Mouse (Mus musculus): ENCODE data around the gene Wnt2.

Wnt2 gene

DNA sequence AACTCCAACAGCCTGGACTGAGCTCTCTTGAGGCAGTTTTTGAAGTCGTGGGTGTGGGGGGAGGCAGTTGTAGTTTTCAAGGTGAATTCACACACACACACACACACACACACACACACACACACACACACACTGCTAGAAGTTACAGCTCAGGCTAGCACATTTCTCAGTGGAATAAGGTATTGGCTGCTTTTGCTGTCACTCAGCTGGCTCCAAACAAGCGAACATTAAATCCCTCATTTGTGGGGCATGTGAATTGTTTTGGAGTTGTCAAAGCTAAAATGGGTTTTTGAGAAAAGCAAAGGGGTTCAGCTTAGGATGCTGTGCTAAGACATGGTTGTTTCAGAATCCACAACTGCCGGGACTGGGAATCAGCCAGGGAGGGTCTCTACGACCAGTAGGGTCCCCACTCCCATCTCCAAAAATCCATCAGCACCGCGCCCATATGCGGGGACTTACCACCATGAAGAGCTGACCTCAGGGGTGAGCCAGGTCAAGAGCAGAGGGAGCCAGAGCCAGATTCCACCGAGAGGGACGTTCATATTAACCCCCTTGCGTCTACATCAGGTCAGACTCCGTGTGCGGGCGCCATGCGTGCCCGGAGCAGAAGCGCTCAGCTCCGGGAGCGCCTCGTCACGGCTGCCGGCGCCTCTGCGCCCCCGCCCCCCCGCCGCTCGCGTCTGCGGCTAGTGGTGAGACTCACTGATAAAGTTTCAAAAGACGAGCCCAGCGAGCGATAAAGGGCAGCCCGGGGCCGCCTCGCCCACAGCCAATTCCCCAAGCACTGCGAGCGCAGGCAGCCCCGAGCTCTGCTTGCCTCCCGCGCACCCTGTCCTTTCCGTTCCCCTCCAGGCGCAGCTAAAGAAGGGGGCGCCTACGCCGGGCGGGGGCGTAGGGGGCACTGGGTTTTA, at the start of gene Wnt2:
Wnt2 (minus strand) TSS at position 840 of the 911 bp plus-strand sequence.
- DNase-seq = no peak

DNA sequence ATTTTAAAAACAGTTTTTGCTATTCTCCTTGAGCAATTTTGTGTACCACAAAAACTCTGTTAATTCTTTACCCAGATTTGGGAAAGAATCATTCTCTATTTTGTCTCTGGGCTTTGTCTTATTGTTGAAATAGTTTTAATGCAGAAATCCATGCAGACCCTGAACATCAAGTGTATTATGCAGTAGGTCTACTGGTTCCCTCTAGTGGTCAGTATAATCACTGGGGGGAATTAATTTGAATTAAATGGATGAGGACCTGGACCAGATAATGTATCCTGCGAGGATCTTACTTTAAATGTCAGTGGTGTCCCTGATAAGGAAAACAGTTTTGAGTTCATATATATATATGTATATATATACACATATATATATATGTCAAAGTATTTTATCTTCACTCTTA, 48.2 kb upstream of the Wnt2 start:
- no peak for DNase-seq

DNA sequence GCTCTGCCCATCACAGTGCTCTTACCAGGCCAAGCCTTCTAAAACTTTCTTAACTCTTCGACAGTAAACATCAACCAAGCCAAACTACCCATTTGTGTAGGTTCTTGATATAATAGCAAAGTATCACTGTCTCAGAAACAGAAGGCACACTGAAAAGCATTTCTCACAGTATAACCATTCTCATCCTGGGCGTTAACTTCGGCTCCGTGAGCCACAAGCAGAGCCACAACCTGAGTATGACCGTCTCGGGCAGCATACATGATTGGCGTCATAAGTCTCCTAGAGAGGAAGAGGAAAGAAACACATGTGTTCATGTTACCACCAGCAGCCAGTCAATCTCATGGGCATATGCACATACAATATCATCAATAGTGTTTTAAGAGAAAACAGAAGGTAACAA, 46.6 kb upstream of the Wnt2 start:
- no peak for DNase-seq

DNA sequence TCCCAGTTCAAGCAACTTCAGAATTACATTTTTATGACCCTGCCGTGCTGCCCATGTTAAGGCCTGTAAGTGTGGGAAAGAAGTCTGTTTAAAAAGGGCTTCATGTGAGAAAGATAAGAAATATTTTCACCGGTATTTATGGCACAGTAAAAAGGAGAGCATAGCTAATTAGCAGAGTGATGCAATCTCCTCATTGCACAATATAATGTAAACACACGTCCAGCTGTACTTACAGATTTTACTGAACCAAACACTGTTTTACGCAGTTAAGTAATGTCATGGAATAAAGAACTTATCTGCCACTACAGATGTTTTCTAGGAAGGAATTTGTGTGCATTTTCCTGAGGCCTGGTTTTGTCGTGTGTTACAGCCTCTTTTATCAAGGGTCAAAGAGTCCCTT, 46.2 kb upstream of the Wnt2 start:
- DNase-seq = no peak

DNA sequence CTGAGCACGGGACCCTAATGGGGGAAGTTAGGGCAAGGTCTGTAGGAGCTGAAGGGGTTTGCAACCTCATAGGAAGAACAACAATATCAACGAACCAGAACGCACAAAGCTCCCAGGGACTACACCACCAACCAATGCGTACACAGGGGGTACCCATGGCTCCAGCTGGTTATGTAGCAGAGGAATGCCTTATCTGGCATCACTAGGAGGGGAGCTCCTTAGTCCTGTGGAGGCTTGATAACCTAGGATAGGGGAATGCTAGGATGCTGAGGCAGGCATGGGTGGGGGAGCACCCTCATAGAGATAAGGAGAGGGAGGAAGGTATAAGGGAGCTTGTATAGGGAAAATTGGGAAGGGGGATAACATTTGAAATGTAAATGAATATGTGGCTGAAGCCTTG, 27.5 kb upstream of the Wnt2 start:
- DNase-seq = no peak

DNA sequence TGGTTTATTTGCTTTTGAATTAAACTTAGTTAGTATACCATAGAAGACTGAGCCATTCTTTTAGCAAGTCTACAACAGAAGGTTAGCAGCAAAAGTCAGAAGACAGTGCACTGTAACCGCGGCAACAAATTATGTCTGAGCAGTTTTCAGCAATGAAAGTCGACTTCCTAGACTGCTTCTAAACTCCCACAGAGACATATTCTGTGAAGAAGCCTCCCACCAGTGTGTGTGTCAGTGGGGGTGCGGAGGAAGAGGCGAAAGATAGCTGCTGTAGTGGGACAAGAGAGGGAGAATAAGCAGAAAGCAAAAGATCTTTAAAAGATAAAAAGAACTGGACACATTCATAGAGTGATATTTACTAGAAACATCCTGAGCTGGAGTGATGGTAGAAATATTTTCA, 21.3 kb upstream of the Wnt2 start:
- no peak for DNase-seq

DNA sequence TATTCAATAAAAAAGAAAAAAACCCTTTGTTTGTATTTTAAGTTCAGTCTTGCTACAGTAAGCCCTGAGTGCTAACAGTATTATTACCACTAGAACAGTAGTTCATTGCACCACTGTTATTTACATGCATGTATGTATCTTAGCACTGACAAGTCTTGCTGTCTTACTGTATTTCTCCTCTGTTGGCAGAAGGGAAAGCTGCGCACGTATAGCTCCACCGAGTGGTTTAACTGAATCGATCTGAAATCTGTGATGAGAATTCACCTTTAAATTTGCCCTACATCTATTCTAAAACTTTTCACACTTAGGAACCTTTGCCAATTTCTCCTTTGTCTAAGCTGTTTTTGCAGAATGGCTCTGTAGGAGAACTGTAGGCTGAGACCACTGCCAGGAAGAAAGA, 13.9 kb upstream of the Wnt2 start:
- DNase-seq = no peak

DNA sequence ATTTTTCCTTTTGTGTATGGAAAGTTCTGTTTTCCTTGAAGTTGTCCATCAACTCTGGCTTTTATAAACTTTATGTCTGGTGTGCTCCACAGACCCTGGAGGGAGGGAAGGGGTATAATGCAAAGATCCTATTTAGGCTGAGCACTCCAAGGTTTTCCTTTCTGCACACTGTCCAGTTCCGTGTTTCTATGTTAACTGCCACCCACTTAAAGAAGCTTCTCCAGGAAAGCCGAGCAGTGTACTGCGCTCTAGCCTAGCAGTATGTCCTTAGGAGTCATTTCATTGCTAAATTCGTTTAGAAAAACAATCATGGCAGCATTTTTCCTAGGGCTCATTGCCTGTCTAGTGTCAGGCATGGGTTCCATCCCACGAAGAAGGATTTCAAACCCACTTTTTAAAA, 12.8 kb upstream of the Wnt2 start:
- no peak for DNase-seq

DNA sequence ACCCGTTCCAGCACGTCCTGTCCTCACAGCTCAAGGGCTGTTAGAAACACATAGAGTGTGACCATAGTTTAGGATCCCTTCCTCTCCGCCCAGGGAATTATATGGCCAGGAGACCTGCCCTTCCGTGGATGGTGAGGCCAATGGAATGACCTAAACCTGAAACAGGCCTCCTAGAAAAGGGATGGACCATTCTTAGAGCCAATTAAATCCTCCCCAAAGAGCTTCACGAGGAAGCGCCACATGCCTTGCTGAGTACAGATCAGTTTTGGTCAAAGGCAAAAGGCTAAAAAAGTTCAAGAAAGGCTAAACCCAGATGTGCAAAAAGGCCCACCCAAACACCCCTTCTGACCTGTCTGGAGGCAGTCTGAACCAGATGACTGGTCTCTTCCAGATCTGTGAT, 1.9 kb upstream of the Wnt2 start:
- no peak for DNase-seq

DNA sequence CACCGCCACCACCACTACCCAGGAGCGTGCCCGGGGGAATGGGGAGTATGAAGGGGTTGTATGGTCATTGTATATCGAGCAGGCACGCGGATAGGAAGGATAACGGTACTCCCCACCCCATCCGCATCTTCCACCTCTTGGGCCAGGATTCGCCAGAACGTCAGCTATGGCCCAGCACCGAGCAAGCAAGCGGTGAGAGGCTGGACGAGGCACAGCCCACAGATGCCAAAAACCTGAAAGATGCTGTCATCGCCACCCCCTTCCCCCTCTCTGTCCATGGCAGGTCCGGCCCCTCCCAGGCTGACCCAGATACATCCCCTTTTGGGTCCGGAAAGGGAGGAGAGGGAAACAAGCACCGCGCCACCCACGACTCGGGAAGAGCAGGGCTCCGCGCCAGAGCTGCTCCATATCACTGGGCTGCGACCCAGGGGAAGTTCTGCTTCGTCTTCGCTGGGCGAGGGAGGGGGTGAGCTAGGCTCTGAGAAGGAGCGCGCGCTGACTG, 1.2 kb upstream of the Wnt2 start:
- DNase-seq = peak; percentile 36 to 41

DNA sequence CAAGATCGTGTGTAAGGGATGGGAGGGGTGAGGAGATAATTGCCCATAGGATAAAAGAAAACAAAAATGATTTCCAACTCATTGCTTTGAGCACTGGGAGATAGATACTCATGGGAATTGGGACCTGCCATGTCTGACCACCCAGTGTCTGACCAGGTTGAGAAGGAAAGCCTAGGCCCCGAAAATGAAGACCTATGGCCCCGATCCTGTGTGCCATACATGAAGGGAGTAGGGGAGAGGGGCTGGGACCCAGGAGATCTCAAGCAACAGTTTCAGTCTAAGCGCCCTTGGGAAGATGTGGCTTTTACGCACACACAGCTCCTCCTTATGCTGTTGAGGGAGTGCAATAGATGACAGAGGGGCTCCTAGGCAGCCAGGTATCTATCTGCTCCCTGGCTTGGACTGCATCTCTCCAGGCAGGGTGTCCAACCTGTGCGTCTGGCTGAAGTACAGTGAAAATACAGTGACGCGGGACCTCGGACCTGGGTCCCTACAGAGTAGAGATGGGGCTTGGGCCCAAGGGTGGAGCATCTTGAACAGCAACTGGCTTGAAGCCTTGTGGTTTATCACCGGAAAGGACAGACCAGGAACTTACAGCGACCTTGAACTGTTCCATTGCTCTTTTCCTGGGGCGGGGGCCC, 603 bp upstream of the Wnt2 start:
- DNase-seq = no peak

DNA sequence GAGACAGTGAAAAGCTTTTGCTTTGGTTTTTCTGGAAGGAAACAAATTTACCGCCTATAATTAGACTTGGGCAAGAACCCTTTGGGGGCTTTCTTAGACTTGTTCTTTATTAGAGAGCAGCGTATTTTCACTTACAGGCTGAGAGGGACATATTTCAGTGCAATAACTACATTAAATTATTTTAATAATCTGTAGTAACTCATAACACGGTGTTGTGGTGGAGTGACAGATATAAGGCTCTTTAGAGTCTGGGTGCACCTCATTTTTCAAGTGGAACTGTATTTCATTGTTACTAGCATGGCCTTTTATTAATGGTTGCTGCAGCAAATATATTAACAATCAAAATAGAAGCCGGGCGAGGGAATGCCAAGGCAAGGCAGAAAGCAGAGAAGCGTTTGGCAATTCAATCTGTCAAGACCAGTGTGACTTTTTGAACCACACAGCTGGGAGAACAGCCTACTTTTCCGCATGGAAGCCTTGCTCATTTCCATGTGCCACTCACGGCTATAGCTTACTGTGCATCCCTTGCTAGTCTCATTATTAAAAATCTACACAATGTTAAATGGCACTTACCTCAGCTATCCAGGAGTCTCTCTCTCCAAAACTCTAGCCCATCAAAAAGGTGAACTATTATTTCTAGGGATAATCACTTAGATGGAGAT, 6.1 kb downstream of the Wnt2 start:
- DNase-seq = no peak

DNA sequence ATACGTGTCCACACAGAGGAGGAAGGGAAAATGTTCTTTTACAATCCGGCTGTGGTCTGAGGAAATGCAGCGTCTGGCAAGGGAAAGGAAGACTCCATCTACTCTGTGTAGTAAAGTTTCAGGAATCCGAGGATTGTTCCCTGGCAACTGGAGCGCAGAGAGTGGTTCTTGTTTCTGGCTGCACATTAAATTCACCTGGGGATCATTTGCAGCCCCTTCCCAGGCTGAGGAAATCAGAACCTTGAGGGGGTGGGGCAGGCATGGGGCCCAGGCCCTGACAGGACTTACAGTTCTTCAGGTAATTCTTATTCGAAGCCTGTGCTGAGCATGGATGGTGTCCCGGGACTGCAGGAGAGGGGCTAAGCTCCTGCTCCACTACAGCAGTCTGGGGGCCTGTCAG, 17.0 kb downstream of the Wnt2 start:
- no peak for DNase-seq

DNA sequence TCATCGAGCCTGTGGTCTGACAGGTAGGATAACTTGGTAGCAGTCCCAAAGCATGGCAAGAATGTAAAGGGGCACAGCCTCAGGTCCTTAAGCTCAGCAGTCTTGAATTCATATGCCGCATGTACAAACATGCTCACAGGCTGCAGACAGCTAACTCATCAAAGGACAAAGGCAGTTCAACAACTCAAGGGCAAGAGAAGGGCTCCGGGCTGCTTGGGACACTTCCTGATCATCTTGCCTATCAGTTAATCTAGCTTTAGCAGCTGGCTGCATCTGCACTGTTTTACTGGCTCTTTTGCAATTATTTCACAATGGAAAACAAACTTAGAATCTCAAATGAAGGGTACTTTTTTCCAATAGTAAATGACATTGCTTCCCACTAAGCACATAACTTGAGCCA, 23.0 kb downstream of the Wnt2 start:
- no peak for DNase-seq

DNA sequence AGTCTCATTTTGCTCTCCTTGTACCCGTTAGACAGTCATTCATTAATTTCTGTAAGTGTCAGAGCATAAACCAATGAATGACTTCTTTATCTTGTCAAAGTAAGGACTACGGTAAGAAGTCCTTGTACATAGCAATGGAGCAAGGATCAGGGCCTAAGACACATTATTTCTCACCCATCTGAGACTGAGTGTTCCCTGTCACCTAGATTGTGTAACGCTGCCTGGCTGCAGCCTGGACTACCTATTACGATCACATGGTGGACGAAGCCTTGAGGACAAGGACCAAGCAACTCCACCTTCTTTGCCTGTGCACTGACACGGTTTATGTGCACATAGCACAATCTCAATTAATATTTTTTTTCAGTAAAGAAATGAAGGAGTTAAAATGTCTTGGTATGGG, 28.3 kb downstream of the Wnt2 start:
- no peak for DNase-seq

DNA sequence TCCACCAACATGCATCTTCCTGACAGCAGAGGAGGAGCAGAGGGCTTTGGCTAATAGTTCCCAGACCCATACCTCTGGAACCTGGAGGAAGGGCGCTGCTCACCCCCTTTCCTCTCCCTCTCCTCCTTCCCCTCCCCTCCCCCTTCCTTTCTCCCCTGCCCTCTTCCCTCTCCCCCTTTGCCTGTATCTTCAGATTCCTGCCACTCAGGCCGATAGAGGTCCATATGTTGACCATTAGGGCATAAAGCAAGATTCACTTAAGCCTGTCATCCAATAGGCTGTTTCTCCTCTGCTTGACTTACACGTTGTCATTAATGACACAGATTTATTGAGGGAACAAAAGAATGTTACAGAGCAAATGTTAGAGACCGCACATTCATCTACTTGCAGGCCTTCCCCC, 31.9 kb downstream of the Wnt2 start:
- DNase-seq = no peak

DNA sequence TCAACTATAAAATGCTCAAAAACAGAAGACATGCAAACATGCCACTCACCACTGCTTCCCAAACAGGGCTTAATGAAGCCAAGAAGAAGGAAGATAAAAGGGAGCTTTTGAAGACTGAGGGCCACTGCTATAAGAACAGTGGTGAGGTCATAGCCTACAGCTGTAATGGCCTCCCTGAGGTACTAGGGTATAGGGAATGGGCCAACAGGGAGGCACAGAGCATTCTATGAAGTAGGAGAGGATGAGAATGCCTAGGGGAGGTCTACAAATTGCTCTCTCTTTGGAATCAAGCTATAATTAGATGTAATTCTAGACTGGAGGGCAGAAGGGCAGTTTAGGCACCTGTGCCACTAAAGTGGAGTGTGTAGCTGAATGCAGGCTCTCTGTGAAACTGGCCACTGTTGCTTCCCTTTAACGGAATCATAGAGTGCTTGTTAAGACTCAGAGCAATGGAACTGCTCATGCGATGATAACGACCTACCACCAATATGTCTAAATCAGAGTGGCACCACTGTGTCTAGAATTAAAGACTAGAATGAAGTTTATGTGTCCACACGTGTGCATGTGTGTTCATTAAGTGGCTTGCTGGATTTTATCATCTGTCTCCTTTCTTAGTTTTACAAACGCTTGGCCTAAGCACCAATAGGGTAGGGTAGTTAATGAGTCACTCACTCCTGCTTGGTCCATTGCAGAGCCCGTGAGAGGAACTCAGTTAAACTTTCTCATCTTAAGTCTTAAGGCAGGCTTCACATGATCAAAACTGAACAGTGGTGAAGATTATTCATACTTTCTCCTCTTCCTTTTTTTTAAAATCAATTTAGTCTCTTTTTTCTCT, 35.2 kb downstream of the Wnt2 start:
- DNase-seq = no peak

DNA sequence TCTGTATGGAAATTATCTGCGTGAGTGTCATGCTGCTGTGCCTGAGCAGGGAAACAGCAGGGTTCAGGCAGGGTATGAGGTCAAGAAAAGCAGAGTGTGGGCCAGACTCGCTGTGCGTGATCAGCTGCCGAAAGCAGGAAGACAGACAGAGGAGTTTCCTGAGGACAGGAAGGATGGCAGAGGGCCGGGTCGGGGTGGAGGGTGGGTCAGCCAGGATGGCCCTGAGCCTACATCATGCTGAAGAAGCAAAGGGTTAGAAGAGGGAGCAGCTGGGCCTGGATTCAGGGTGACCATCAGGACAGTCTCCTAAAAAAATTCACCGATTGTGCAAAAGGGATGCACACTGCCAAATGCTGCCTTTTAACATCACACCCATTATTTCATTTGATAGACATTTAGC, 38.8 kb downstream of the Wnt2 start:
- peak; percentile 6 to 8 for DNase-seq

DNA sequence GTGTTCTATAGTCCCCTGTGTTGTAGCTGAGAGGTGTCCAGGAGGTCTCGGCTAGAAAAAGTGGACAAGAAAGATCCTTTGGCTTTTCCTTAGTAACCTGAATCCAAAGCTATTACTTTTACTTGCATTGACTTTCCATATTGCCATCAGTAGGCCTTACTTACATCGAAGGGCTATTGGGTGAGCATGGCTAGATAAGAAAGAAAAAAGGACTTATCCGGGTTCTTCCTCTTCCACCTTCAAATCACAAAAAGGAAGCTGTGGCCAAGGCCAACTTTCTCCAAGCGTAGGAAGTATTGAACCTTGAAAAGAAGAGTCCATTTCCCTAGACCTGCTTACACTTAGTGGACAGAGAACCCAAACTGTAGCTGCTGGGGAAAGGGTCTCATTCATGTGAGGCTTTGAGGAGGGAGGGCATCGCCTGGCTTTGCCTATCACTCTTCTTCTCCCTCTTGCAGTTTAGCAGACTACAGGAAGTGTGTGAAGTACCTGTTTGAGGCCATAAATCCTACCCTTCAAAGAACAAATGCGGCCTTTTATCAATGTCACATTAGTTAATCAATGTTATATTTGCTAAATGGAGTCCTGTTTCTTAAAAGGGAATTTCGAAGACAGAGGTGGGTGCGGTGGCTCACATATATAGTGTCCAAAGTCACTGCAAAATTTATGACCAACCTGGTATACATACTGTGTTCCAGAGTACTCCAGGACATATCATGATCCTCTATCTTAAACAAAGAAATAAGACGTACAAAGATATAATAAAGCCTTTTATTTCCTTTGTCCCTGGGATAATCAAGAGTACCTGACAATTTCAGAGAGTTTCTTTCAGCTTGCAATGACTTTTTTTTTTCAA, 40.0 kb downstream of the Wnt2 start:
- DNase-seq = no peak

DNA sequence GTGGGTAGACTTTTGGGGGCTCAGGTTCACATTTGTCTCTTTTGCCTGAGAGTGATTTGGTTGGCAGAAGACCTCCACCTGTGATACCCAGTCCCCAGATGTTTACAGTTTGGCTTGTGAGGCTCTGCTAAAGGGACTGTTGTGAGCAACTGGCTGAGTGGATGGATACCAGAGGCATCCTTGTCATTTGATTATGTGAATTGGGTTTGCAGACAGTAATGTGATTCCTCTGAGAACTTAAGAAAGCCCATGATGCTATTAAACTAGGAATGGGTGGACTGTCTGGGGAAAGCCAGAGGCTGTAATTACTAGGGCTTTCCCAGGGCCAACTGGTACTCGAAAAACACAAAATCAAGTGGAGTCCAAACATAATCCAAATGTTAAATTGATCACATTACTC, 51.0 kb downstream of the Wnt2 start:
- DNase-seq = no peak

DNA sequence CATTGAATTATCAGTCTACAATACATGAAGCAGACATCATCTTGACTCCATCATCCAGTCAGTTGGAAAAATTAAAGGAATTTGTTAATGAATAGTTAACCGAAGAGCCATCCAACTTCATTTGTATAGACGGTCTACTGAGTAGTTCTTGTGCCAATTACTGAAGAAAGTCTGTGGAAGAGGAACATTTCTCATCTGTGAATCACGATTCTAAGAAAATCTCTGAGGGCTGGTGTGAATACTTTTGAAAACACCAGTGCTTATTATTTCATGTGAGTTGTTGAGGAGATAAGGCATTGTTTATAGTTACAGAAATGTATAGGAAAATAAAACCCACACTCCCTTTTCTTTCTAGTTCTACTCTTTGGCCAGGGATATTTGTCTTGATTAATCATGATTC, 51.5 kb downstream of the Wnt2 start:
- DNase-seq = no peak

DNA sequence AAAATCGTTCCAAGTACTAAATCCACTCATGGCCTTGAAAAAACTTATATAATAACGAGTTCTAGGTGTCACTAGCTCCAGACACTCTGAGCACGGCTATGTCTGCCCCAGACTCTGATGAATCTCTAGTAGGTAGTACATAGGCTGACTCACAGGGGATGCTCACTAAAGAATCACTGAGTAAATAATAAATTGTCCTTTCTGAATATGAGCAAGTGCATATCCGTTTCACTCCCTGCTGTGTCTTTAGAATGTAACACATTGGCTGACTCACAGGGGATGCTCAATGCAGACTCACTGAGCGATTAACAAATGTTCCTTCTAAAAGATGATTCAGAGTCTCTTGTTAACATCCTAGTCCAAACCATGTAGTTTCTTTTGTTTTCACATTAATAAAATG, 52.1 kb downstream of the Wnt2 start:
- DNase-seq = no peak

All from kidney, adult 8-10 months (tissue).